ENCODE assay signal across 25 mouse cellular contexts in genomic region chr1:151717624-151718023, GRCm38 (mm10). TPM values are rescaled to one million over a fixed set of nuclear protein-coding genes. Genes with fewer than 3 reads are reported as not detected.
DNase-seq lines count a peak whose midpoint lies in the region; ATAC-seq and TF ChIP-seq lines count a peak whose summit lies in the region.
"Had no signal": no experiment of that assay in that cellular context is flagged by ENCODE, and none has a peak within 500 bp of the region (broad histone marks: within the 10 kb centered on the region; RNA-seq: fewer than 3 reads in every experiment).

No protein-coding gene starts in this region.

- no peak for TF ChIP-seq CTCF in midbrain, postnatal 0 days (IDR thresholded peaks at IDR 0.05)

- H3K4me2 ChIP-seq in midbrain, embryonic 11.5 days = no peak overlapping the region
- H3K4me2 ChIP-seq in midbrain, postnatal 0 days (ENCODE audit: low read depth, low read length, poor library complexity, severe bottlenecking) = no peak overlapping the region
- H3K4me2 ChIP-seq: forebrain, embryonic 13.5 days; hindbrain, embryonic 15.5 days; liver, embryonic 15.5 days; lung, embryonic 15.5 days; midbrain, embryonic 13.5 days had no signal

- H3K36me3 ChIP-seq in midbrain, embryonic 11.5 days (ENCODE audit: control insufficient read depth, insufficient read depth, low read length) = no peaks in the 10 kb centered on the region
- no peaks in the 10 kb centered on the region for H3K36me3 ChIP-seq in midbrain, postnatal 0 days (ENCODE audit: insufficient read depth, low read length)
- H3K36me3 ChIP-seq: hindbrain, embryonic 10.5 days; hindbrain, embryonic 15.5 days; liver, embryonic 15.5 days; lung, embryonic 15.5 days; midbrain, embryonic 13.5 days had no signal

- ATAC-seq in midbrain, embryonic 11.5 days (ENCODE audit: low FRiP score) = no peak
- ATAC-seq in midbrain, postnatal 0 days (ENCODE audit: low FRiP score) = no peak
- peak; percentile 21 for ATAC-seq in common myeloid progenitor, adult 5-6 weeks (replicated peaks; ENCODE audit: low read depth, poor library complexity, severe bottlenecking)
- peak; percentile 16; the same call in 1 of the 2 replicates for ATAC-seq in neutrophil, adult 5-6 weeks (ENCODE audit: extremely low read depth, insufficient number of reproducible peaks, low FRiP score, poor library complexity, severe bottlenecking)
- ATAC-seq: CD4-positive, CD25-positive, alpha-beta regulatory T cell, adult 4 months; forebrain, embryonic 13.5 days; inflammation-experienced regulatory T-cells, adult 6 months; midbrain, embryonic 13.5 days had no signal

- no peak overlapping the region for H3K9ac ChIP-seq in midbrain, embryonic 11.5 days (ENCODE audit: low read length)
- H3K9ac ChIP-seq in midbrain, postnatal 0 days (replicated peaks; ENCODE audit: low read length, poor library complexity, severe bottlenecking) = no peak overlapping the region
- H3K9ac ChIP-seq: forebrain, embryonic 13.5 days; hindbrain, embryonic 15.5 days; liver, embryonic 15.5 days; lung, embryonic 15.5 days; midbrain, embryonic 13.5 days had no signal

- H3K4me1 ChIP-seq in midbrain, embryonic 11.5 days (ENCODE audit: control insufficient read depth, insufficient read depth, low read length) = no peaks in the 10 kb centered on the region
- H3K4me1 ChIP-seq in midbrain, postnatal 0 days (ENCODE audit: insufficient read depth, low read length) = no peaks in the 10 kb centered on the region
- H3K4me1 ChIP-seq: liver, embryonic 15.5 days; midbrain, embryonic 13.5 days had no signal

- DNase-seq in midbrain, embryonic 11.5 days (ENCODE audit: low spot score, missing footprints) = peak; percentile 31
- no peak for DNase-seq in midbrain, postnatal 0 days (ENCODE audit: low spot score)
- DNase-seq in A20 (ENCODE audit: low read depth, low spot score) = peak; percentile 84
- no peak for DNase-seq in kidney, postnatal 14 days
- DNase-seq in left cerebral cortex, adult 18-20 months (ENCODE audit: low spot score in 2 of 2) = no peak
- DNase-seq: adrenal gland, postnatal 36 days; cerebellum, adult 2 months; cerebellum, postnatal 14 days; gastrocnemius, postnatal 10 days; heart, postnatal 14 days; kidney, adult 11 months; kidney, postnatal 25 days; liver; thymus, postnatal 14 days had no signal

- H3K27ac ChIP-seq in midbrain, embryonic 11.5 days (ENCODE audit: low read depth, low read length) = no peak overlapping the region
- no peak overlapping the region for H3K27ac ChIP-seq in midbrain, postnatal 0 days (ENCODE audit: low read depth, low read length)
- H3K27ac ChIP-seq: forebrain, embryonic 13.5 days; hindbrain, embryonic 10.5 days; hindbrain, embryonic 15.5 days; liver, embryonic 15.5 days; lung, embryonic 15.5 days; midbrain, embryonic 13.5 days had no signal

- WGBS in midbrain, embryonic 11.5 days = 95% methylated on average over 5 of the region's 5 CpGs
- 95% methylated on average over 5 of the region's 5 CpGs for WGBS in midbrain, postnatal 0 days

- H3K4me3 ChIP-seq in midbrain, embryonic 11.5 days (ENCODE audit: low read depth, low read length) = no peak overlapping the region
- H3K4me3 ChIP-seq in midbrain, postnatal 0 days (ENCODE audit: low read depth, low read length) = no peak overlapping the region
- H3K4me3 ChIP-seq: forebrain, embryonic 13.5 days; hindbrain, embryonic 10.5 days; hindbrain, embryonic 15.5 days; liver, embryonic 15.5 days; lung, embryonic 15.5 days; megakaryocyte, embryonic 14.5 days; midbrain, embryonic 13.5 days had no signal

- no peaks in the 10 kb centered on the region for H3K9me3 ChIP-seq in midbrain, embryonic 11.5 days (ENCODE audit: control insufficient read depth, low read length)
- H3K9me3 ChIP-seq in midbrain, postnatal 0 days (ENCODE audit: low read length) = no peaks in the 10 kb centered on the region
- H3K9me3 ChIP-seq: forebrain, embryonic 13.5 days; hindbrain, embryonic 10.5 days; hindbrain, embryonic 15.5 days; liver, embryonic 15.5 days; lung, embryonic 15.5 days; megakaryocyte, embryonic 14.5 days; midbrain, embryonic 13.5 days had no signal

- H3K27me3 ChIP-seq in midbrain, embryonic 11.5 days (ENCODE audit: control insufficient read depth, insufficient read depth, low read length) = no peaks in the 10 kb centered on the region
- no peaks in the 10 kb centered on the region for H3K27me3 ChIP-seq in midbrain, postnatal 0 days (ENCODE audit: insufficient read depth, low read length)
- H3K27me3 ChIP-seq: forebrain, embryonic 13.5 days; hindbrain, embryonic 15.5 days; liver, embryonic 15.5 days; lung, embryonic 15.5 days; midbrain, embryonic 13.5 days had no signal

RNA-seq across cellular contexts. Expression of gene Edem3, which starts 37.5 kb away (rescaled TPM):
- polyA plus RNA-seq in midbrain, embryonic 11.5 days (2014; fragmentation: Nextera tagmentation; extraction: Ambion mirVana) = 22.0 and 25.8 TPM in 2 replicates
- total RNA-seq in midbrain, postnatal 0 days (2014; rRNA removed) = 40.8 and 54.0 TPM in 2 replicates
- polyA plus RNA-seq in midbrain, postnatal 0 days (2015; fragmentation: Nextera tagmentation; extraction: Ambion mirVana) = 11.3 and 13.2 TPM in 2 replicates
- total RNA-seq in common myeloid progenitor, adult 5-6 weeks (2017) = 33.3 and 35.5 TPM in 2 replicates
- 39.0 and 42.5 TPM in 2 replicates for total RNA-seq in neutrophil, adult 5-6 weeks (2017)
- total RNA-seq in left cerebral cortex, adult 18-20 months (2021) = 10 to 100 TPM; 36.3 to 40.9 TPM

Comparison
In these comparisons a context has a peak if more than half of its experiments do, and no peak if none do; other contexts are left out.
1. DNase-seq: peak in midbrain, embryonic 11.5 days (single experiment) and A20 (single experiment); none in midbrain, postnatal 0 days (single experiment), kidney, postnatal 14 days (single experiment) and left cerebral cortex, adult 18-20 months (0 of 2).
2. ATAC-seq: peak in common myeloid progenitor, adult 5-6 weeks (single experiment) and neutrophil, adult 5-6 weeks (single experiment); none in midbrain, embryonic 11.5 days (single experiment) and midbrain, postnatal 0 days (single experiment).